Mouse (Mus musculus) CH12.LX (cell line): ENCODE measurements at regions not wholly inside any gene's neighbourhood (a gene's known extent, or its start where the extent isn't known, plus 50 kb on each side); places are given as distances from the start of the nearest gene placed in this dataset.

Source experiments
- DNase-seq: peaks from one replicate; pipeline ENCODE4 v3.0.0-alpha.2; 2013; ENCODE audit errors: extremely low read depth
- H3K27ac ChIP-seq: 2 replicates; pipeline ENCODE4 v1.5.1; 2012; ENCODE audit warnings: low read depth, mild to moderate bottlenecking, control low read depth, moderate library complexity; ENCODE audit not compliant: insufficient read depth
- H3K27me3 ChIP-seq: replicated peaks from 2 replicates; pipeline ENCODE3; 2012; ENCODE audit warnings: inconsistent platforms
- H3K36me3 ChIP-seq, 2 experiments: replicated peaks in 1 of 2; 2 replicates each; pipeline versions ENCODE3 to v1.6.1; 2012; ENCODE audit warnings: inconsistent platforms in 1 of 2, low read length in 1 of 2, mild to moderate bottlenecking in 1 of 2, mixed read lengths in 1 of 2, moderate library complexity in 1 of 2; ENCODE audit not compliant: control insufficient read depth in 1 of 2, insufficient read depth in 1 of 2
- H3K4me1 ChIP-seq, 2 experiments: 2 replicates each; pipeline ENCODE4 v1.6.1; 2012; ENCODE audit warnings: inconsistent platforms in 1 of 2, moderate library complexity in 1 of 2; ENCODE audit not compliant: insufficient read depth in 2 of 2, control insufficient read depth in 1 of 2
- H3K4me2 ChIP-seq: 2 replicates; pipeline ENCODE4 v1.6.1; 2012; ENCODE audit warnings: low read depth, mild to moderate bottlenecking, control low read depth; ENCODE audit not compliant: poor library complexity, insufficient read depth, severe bottlenecking
- H3K4me3 ChIP-seq, 3 experiments: fragments of 150-350 bp in 1 of 3; sonication (generic) in 1 of 3; replicated peaks in 1 of 3; 2 replicates each; pipeline versions ENCODE3 to v1.5.1; 2011 to 2012; ENCODE audit warnings: low read depth in 2 of 3, low read length in 2 of 3, mild to moderate bottlenecking in 2 of 3, moderate library complexity in 2 of 3, control low read depth in 1 of 3, improper control_type of control experiment in 1 of 3, inconsistent platforms in 1 of 3, mixed read lengths in 1 of 3; ENCODE audit not compliant: poor library complexity in 1 of 3
- H3K79me2 ChIP-seq: replicated peaks from 2 replicates; pipeline ENCODE4 v1.6.1; 2012; ENCODE audit warnings: mild to moderate bottlenecking, moderate library complexity; ENCODE audit not compliant: control insufficient read depth, poor library complexity, insufficient read depth, severe bottlenecking; ENCODE audit errors: extremely low read depth
- H3K9ac ChIP-seq: 2 replicates; pipeline ENCODE4 v1.6.1; 2012; ENCODE audit warnings: low read depth, mild to moderate bottlenecking, control low read depth, moderate library complexity; ENCODE audit not compliant: insufficient read depth
- H3K9me3 ChIP-seq: replicated peaks from 2 replicates; pipeline ENCODE3; 2012; ENCODE audit warnings: low read length, inconsistent platforms, mixed read lengths
- BHLHE40 ChIP-seq: IDR thresholded peaks from 2 replicates; pipeline ENCODE4 v1.6.1; 2011; ENCODE audit warnings: mild to moderate bottlenecking, low read depth, low read length, improper control_type of control experiment
- CHD1 ChIP-seq: IDR thresholded peaks from 2 replicates; pipeline ENCODE4 v1.6.1; 2012; ENCODE audit warnings: low read depth, low read length, improper control_type of control experiment, inconsistent platforms
- CHD2 ChIP-seq: IDR thresholded peaks from 2 replicates; pipeline ENCODE4 v1.6.1; 2011; ENCODE audit warnings: low read length, improper control_type of control experiment
- EP300 ChIP-seq: IDR thresholded peaks from 2 replicates; pipeline ENCODE4 v1.6.1; 2011; ENCODE audit warnings: low read length, improper control_type of control experiment
- HCFC1 ChIP-seq: IDR thresholded peaks from 2 replicates; pipeline ENCODE4 v1.6.1; 2012; ENCODE audit warnings: low read depth, mild to moderate bottlenecking, inconsistent platforms, low read length, improper control_type of control experiment
- IRF4 ChIP-seq: IDR thresholded peaks from 2 replicates; pipeline ENCODE4 v1.6.1; 2014; ENCODE audit warnings: low read depth, mild to moderate bottlenecking, inconsistent platforms, low read length, improper control_type of control experiment
- JUND ChIP-seq: conservative IDR thresholded peaks from 2 replicates; pipeline ENCODE4 v1.6.1; 2011; ENCODE audit warnings: low read depth, low read length, improper control_type of control experiment
- MAFK ChIP-seq: IDR thresholded peaks from 2 replicates; pipeline ENCODE4 v1.6.1; 2011; ENCODE audit warnings: low read length, improper control_type of control experiment; ENCODE audit not compliant: insufficient replicate concordance
- MAX ChIP-seq: IDR thresholded peaks from 2 replicates; pipeline ENCODE4 v1.6.1; 2011; ENCODE audit warnings: low read length, improper control_type of control experiment
- MEF2A ChIP-seq: IDR thresholded peaks from 2 replicates; pipeline ENCODE4 v1.6.1; 2014; ENCODE audit warnings: low read depth, mild to moderate bottlenecking, inconsistent platforms, low read length, improper control_type of control experiment, borderline replicate concordance
- RAD21 ChIP-seq: IDR thresholded peaks from 2 replicates; pipeline ENCODE4 v1.6.1; 2011; ENCODE audit warnings: low read depth, mild to moderate bottlenecking, low read length, improper control_type of control experiment, moderate library complexity
- RCOR1 ChIP-seq: conservative IDR thresholded peaks from 2 replicates; pipeline ENCODE4 v1.6.1; 2012; ENCODE audit warnings: low read depth, mild to moderate bottlenecking, inconsistent platforms, low read length, improper control_type of control experiment
- SMC3 ChIP-seq: IDR thresholded peaks from 2 replicates; pipeline ENCODE4 v1.6.1; 2011; ENCODE audit warnings: low read depth, low read length, improper control_type of control experiment
- UBTF ChIP-seq: IDR thresholded peaks from 2 replicates; pipeline ENCODE4 v1.6.1; 2012; ENCODE audit warnings: low read depth, mild to moderate bottlenecking, inconsistent platforms, low read length, improper control_type of control experiment, moderate library complexity
- USF1 ChIP-seq: IDR thresholded peaks from 2 replicates; pipeline ENCODE4 v1.6.1; 2014; ENCODE audit warnings: low read depth, mild to moderate bottlenecking, inconsistent platforms, low read length, improper control_type of control experiment
- USF2 ChIP-seq: conservative IDR thresholded peaks from 2 replicates; pipeline ENCODE4 v1.6.1; 2011; ENCODE audit warnings: low read depth, low read length, improper control_type of control experiment
- ZC3H11A ChIP-seq: IDR thresholded peaks from 2 replicates; pipeline ENCODE4 v1.6.1; 2012; ENCODE audit warnings: low read depth, mild to moderate bottlenecking, inconsistent platforms, low read length, improper control_type of control experiment
- dilution Hi-C: fragments of 300-500 bp; cut with MboI; formaldehyde crosslinking; loops from 2 replicates; pipeline ENCODE4 v1.14.3; 2020; ENCODE audit warnings: low sequenced_read_pairs; ENCODE audit not compliant: extremely low pct_unique_long_range_greater_than_20kb, extremely low pct_ligation_motif_present
- in situ Hi-C: fragments of 300-500 bp; cut with MboI; formaldehyde crosslinking; loops from 3 replicates; pipeline ENCODE4 v1.14.3; 2019; ENCODE audit warnings: low sequenced_read_pairs, low pct_ligation_motif_present, low pct_unique_long_range_greater_than_20kb, mixed read lengths

GRCm38 (mm10) chr3:117183654-117184184 lies 177.0 kb downstream of the Plppr4 start:
- Histone ChIP-seq H3K4me1 (no peaks in the 10 kb centered on the region), H3K9ac (no peak overlapping the region), H3K4me2 (no peak overlapping the region), H3K36me3 (no peaks in the 10 kb centered on the region), H3K4me3 (no peak overlapping the region), H3K27me3 (no peaks in the 10 kb centered on the region), H3K27ac (no peak overlapping the region), H3K79me2 (no peaks in the 10 kb centered on the region), H3K9me3 (peaks cover 3% of the 10 kb centered on the region)
- TF ChIP-seq IRF4 = no peak
- no peak for TF ChIP-seq UBTF
- TF ChIP-seq USF2 = no peak
- no peak for TF ChIP-seq EP300
- TF ChIP-seq CHD2 = no peak
- TF ChIP-seq BHLHE40 = no peak
- no peak for TF ChIP-seq MEF2A
- TF ChIP-seq HCFC1 = no peak
- TF ChIP-seq MAX = no peak
- no peak for TF ChIP-seq SMC3
- no peak for TF ChIP-seq CHD1
- TF ChIP-seq RCOR1 = no peak
- TF ChIP-seq JUND = no peak
- no peak for DNase-seq
- in situ Hi-C loops (no loop called here), dilution Hi-C loops (no loop called here)

GRCm38 (mm10) chr3:117169740-117170139 lies 190.9 kb downstream of the Plppr4 start:
- TF ChIP-seq USF1 (no peak), MAFK (no peak), ZC3H11A (no peak), RAD21 (no peak), BHLHE40 (no peak)
- in situ Hi-C loops = no loop called here
- H3K79me2 ChIP-seq = no peaks in the 10 kb centered on the region
- no peaks in the 10 kb centered on the region for H3K9me3 ChIP-seq
- no peak overlapping the region for H3K4me2 ChIP-seq
- no peak overlapping the region for H3K4me3 ChIP-seq
- DNase-seq = no peak
- no peaks in the 10 kb centered on the region for H3K4me1 ChIP-seq
- H3K27me3 ChIP-seq = no peaks in the 10 kb centered on the region
- H3K9ac ChIP-seq = no peak overlapping the region
- H3K27ac ChIP-seq = no peak overlapping the region
- dilution Hi-C loops = no loop called here
- H3K36me3 ChIP-seq = no peaks in the 10 kb centered on the region
